Mouse (Mus musculus) erythroblast, embryonic 14.5 days (primary cell): ENCODE results near the gene Tubb1. TPM values are rescaled to one million over a fixed set of nuclear protein-coding genes. Genes with fewer than 3 reads are reported as not detected.

Source experiments
- H3K27me3 ChIP-seq: 2 replicates; pipeline ENCODE4 v1.6.1; 2012; ENCODE audit warnings: inconsistent platforms; ENCODE audit not compliant: control insufficient read depth
- H3K36me3 ChIP-seq: 2 replicates; pipeline ENCODE4 v1.6.1; 2012; ENCODE audit warnings: mild to moderate bottlenecking, inconsistent platforms; ENCODE audit not compliant: control insufficient read depth
- H3K4me1 ChIP-seq: 2 replicates; pipeline ENCODE4 v1.6.1; 2012; ENCODE audit warnings: inconsistent platforms; ENCODE audit not compliant: control insufficient read depth
- H3K4me3 ChIP-seq: replicated peaks from 2 replicates; pipeline ENCODE3; 2012; ENCODE audit warnings: moderate library complexity, mild to moderate bottlenecking, inconsistent platforms
- H3K9me3 ChIP-seq: 2 replicates; pipeline ENCODE4 v1.6.1; 2012; ENCODE audit warnings: low read length, inconsistent platforms, mixed read lengths; ENCODE audit not compliant: control insufficient read depth
- GATA1 ChIP-seq: IDR thresholded peaks from 2 replicates; pipeline ENCODE4 v1.6.1; 2012; ENCODE audit warnings: low read length, inconsistent platforms, mixed read lengths
- TAL1 ChIP-seq: IDR thresholded peaks from 3 replicates; pipeline ENCODE4 v1.6.1; 2012; ENCODE audit warnings: low read length, inconsistent platforms, mixed read lengths
- polyA plus RNA-seq: library from polyadenylated mRNA; stranded (reverse); fragments of >175 nt; gene quantifications from 2 replicates; pipeline ENCODE4 v1.2.3, GENCODE M21; 2012

The Tubb1 gene
- polyA plus RNA-seq = 0.27 and 0.31 TPM in 2 replicates

DNA sequence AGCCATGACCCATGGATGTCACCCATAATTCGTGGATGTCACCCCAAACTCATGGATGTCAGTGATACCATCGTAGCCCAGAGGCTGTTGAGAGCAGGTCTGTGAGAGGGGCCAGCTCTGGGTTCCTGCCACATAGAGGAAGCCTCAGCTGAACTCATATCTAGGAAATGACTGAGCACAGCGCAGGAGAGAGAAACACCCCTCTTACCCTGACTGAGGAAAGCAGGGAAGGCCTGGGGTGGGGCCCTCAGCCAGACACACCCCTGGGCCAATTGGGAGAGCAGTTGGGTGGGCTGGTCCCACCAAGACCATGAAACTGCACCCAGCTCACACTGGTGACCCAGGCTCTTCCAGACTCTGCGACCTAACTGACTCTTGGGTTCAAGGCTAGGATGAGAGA lies at the start of gene Tubb1:
TSS of gene Tubb1 (plus strand) at position 343 of the 400 bp plus-strand sequence.
- no peak for TF ChIP-seq GATA1
- no peak for TF ChIP-seq TAL1
- no peaks in the 10 kb centered on the region for H3K9me3 ChIP-seq
- H3K4me1 ChIP-seq = peaks cover 62% of the 10 kb centered on the region
- H3K4me3 ChIP-seq = peak within 1 kb of the TSS; percentile 56
- peaks cover 10% of the 10 kb centered on the region for H3K27me3 ChIP-seq
- peaks cover 10% of the 10 kb centered on the region for H3K36me3 ChIP-seq

DNA sequence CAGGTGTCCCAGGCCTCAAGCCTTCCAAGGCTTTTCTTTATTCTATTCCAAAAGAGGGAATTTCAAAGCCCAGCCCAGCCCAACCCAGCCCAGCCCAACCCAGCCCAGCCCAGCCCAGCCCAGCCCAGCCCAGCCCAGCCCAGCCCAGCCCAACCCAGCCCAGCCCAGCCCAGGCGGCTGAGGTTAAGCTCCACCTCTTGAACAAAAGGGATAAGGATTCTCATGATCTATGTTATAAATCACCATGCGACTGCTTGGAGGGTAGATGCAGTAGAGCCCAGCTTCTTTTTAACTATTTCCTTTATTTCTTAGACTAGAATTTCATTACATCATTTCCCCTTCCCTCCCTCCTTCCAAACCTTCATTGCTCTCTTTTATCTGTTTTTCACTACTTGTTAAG lies 40.3 kb upstream of the Tubb1 start:
- TF ChIP-seq TAL1 (no peak), GATA1 (no peak)
- no peaks in the 10 kb centered on the region for H3K36me3 ChIP-seq
- H3K4me1 ChIP-seq = peaks cover 21% of the 10 kb centered on the region
- no peak overlapping the region for H3K4me3 ChIP-seq
- H3K9me3 ChIP-seq = no peaks in the 10 kb centered on the region
- H3K27me3 ChIP-seq = peaks cover 13% of the 10 kb centered on the region

DNA sequence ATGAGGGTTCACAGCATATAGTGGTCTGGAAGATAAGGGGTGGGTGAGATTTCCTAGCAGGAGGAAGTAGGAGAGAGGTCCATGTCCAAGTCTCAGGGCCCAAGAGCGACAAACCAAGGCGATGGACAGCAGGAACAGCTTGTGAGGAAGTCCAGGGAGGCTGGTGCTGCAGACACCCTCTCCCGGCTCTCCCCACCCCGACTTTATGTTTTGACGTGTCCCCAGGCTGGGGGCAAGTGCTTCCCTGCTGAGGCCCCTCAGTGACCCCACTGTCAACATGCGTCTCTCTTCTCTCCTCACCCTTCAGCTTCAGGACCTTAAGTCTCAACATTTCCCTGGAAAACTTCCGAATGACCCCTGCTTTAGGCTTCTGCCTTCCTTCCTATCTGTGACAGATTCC lies 37.4 kb upstream of the Tubb1 start:
- no peak for TF ChIP-seq TAL1
- no peak for TF ChIP-seq GATA1
- H3K4me3 ChIP-seq = no peak overlapping the region

DNA sequence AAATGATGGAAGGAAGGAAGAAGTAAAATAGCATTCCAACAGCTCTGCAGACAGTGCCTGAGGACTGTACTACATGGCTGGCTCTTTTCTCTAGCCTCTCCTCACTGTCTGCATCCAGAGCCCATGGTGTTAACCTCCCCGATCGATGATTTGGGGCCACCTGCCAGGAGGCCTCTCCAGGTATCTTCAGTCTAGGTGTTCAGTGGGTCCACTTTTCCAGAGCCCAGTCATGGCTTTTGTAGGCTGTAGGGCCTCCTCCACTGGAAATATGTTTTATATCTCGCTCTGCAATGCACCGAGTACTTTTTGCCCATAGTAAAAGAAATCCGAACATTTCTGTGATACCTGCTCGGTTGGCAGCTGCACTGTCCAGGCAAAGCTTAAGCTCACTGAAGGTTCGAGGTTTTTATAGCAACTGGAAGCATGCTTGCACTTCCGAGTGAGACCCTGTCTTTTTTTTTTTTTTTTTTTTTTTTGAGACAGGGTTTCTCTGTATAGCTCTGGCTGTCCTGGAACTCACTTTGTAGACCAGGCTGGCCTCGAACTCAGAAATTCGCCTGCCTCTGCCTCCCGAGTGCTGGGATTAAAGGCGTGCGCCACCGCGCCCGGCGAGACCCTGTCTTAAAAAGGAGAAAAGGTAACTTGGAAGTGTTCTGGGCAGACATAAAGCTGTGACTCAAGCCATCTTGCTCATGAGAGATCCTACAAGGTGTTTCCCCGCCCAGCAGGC lies 35.3 kb upstream of the Tubb1 start:
- no peak for TF ChIP-seq GATA1
- no peak for TF ChIP-seq TAL1
- no peaks in the 10 kb centered on the region for H3K9me3 ChIP-seq
- H3K27me3 ChIP-seq = no peaks in the 10 kb centered on the region
- H3K4me3 ChIP-seq = peak overlapping the region; percentile 89
- H3K4me1 ChIP-seq = peaks cover 45% of the 10 kb centered on the region
- H3K36me3 ChIP-seq = peaks cover 33% of the 10 kb centered on the region

More for the DNA sequence above, 37.4 kb upstream of the Tubb1 start:
- H3K27me3 ChIP-seq = peaks cover 4% of the 10 kb centered on the region
- H3K36me3 ChIP-seq = peaks cover 13% of the 10 kb centered on the region
- H3K4me1 ChIP-seq = peaks cover 43% of the 10 kb centered on the region
- H3K9me3 ChIP-seq = no peaks in the 10 kb centered on the region

DNA sequence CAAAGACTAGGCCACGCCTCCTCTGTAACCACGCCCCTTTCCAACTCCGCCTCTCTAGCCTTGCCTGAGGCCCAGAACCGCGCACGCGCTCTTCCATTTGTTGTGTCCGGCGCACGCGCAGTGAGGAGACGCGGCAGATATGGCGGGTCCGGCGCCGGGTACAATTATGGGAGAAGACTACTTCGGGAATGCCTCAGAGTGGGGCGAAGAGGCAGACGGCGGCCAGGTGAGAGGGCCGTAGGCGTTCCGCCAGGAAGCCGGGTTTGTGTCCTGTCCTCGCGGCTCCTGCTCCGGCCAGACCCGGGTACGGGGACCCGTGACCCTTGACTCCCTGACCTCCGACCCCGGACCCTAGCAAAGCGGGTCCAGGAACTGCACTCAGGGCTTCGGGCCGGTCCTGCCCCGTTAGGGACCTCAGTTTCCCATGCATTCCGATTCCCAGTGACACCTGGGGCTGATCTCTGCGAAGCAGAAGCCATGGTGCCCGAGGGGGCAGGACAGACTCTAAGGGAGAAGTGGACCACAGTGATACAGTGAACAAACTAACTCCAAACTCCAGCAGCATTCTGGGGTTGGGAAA lies 34.7 kb upstream of the Tubb1 start, which contains the start of gene Nelfcd:
TSS of gene Nelfcd (plus strand) at position 74 of the 580 bp plus-strand sequence.
- Histone ChIP-seq H3K27me3 (no peaks in the 10 kb centered on the region), H3K36me3 (peaks cover 40% of the 10 kb centered on the region), H3K4me3 (peak within 1 kb of the TSS; percentile 89), H3K9me3 (no peaks in the 10 kb centered on the region), H3K4me1 (peaks cover 40% of the 10 kb centered on the region)
- TF ChIP-seq GATA1 (no peak), TAL1 (no peak)

DNA sequence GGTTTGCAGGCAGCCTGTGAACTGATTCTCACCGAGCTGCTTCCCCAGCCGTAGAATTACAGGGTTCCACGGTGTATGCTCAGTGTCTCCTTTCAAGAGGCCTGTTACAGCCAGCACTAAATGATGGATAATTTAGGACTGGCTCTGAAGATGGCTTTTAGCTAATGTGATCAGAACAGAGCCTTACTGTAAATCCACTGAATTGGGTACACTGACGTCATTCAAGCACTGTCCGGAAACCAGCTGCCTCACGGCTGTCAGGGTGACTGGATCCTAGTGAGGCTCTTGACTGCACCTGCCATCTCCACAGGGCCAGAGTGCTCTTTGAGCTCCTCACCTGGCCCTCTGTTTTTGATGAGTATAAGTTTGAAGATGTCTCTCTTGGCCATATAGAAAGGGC lies 29.4 kb upstream of the Tubb1 start:
- Histone ChIP-seq H3K4me1 (peaks cover 28% of the 10 kb centered on the region), H3K27me3 (no peaks in the 10 kb centered on the region), H3K36me3 (peaks cover 93% of the 10 kb centered on the region), H3K4me3 (no peak overlapping the region), H3K9me3 (no peaks in the 10 kb centered on the region)
- TF ChIP-seq TAL1 (no peak), GATA1 (no peak)

DNA sequence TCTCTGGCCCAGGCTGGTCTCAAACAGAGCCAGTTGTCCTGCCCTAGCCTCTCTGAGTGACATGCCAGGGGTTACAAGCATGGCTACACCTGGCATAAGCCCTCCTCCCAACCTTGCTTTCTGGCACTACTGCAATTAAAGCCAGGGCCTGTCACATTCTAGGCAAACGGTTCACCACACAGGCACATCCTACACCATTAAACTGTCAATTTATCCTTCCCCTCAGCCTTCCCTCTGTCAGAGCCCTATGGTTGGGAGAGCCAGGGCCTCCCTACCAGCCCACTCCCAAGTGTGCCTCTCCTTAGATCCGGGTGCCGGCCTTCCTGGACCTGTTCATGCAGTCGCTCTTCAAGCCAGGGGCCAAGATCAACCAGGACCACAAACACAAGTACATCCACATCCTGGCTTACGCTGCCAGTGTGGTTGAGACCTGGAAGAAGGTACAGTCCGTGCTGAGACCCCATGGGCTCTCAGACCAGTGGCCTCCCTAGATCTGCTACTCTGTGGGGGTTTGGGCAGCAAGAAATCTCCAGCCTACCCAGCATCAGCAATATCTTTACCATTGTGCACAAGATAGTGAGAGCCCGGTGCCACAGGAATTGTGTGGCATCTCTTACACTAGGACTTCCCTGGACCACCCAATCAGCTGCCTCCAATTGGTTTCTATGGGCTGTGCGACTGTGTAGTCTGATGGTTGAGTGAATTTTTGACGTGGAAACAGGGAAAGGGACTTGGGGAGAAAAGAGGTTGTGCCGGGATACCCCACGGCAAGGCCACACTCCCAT lies 26.0 kb upstream of the Tubb1 start:
- Histone ChIP-seq H3K36me3 (peaks cover 100% of the 10 kb centered on the region), H3K4me1 (peaks cover 2% of the 10 kb centered on the region), H3K9me3 (no peaks in the 10 kb centered on the region), H3K4me3 (no peak overlapping the region), H3K27me3 (no peaks in the 10 kb centered on the region)
- TF ChIP-seq TAL1 (no peak), GATA1 (no peak)

DNA sequence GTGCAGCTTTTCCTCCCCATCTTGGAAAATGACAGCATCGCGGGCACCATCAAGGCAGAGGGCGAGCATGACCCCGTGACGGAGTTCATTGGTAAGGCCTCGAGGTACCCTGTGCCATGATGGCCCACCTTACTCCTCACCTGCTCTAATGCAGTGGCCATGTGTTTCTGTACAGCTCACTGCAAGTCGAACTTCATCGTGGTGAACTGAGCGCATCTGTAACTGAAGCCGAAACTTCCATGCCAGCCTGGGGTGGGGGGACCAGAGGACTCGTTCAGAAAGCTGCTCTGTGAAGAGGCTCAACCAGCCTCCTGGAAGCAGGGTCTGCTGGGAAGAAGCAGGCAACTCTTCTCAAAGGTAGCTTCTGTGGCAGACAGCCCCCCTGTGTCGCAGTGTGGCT lies 23.6 kb upstream of the Tubb1 start:
- H3K36me3 ChIP-seq = peaks cover 95% of the 10 kb centered on the region
- H3K9me3 ChIP-seq = no peaks in the 10 kb centered on the region
- H3K27me3 ChIP-seq = no peaks in the 10 kb centered on the region
- H3K4me1 ChIP-seq = no peaks in the 10 kb centered on the region; the same call in 1 of the 2 replicates
- TF ChIP-seq GATA1 (no peak), TAL1 (no peak)
- H3K4me3 ChIP-seq = no peak overlapping the region

DNA sequence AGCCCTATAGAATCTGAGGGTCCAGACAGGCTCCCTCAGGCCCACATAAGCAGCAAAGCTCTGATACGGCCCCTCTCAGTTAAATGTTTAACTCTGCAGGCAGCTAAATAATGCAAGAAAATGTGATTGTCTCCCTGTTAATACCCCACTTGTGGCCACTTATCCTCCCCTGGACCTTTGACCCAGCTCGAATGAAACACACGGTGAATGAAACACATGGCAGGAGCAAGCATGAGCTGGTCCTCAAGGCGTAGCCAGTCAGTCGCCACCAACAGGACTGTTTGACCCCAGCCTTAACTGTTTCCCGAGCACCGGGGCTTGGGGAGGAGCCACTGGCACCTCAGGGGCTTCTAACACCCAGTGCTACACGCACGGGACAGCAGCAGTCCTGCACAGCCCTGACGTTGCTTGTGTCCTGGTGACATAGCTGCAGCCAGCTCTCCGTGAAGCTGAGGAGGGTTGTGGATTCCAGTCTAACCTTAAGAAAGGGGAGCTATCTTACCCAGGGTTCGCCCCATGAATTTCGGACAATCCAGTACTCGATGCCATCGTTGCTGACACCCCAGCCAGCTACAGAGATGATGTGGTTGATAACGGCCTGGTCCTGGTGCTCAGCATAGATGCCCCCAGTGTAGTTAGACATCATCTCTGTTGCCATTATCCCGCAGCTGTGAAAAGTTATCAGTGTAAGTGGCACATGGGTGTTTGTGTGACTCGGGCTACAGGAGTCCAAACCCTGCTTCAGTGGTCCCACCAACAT lies 22.2 kb upstream of the Tubb1 start:
- H3K9me3 ChIP-seq = no peaks in the 10 kb centered on the region
- no peaks in the 10 kb centered on the region for H3K27me3 ChIP-seq
- peaks cover 89% of the 10 kb centered on the region for H3K36me3 ChIP-seq
- peaks cover under 1% of the 10 kb centered on the region; the same call in 1 of the 2 replicates for H3K4me1 ChIP-seq
- no peak for TF ChIP-seq TAL1
- TF ChIP-seq GATA1 = no peak
- H3K4me3 ChIP-seq = no peak overlapping the region
